Mouse (Mus musculus) heart, postnatal 10 days (tissue): ENCODE measurements around the gene Rps16. TPM values are rescaled to one million over a fixed set of nuclear protein-coding genes. Genes with fewer than 3 reads are reported as not detected.

Experiments
- DNase-seq, 2 experiments: peaks; one replicate each; pipeline ENCODE4 v3.0.0; 2021
- intact Hi-C: fragments of 180-260 bp; cut with DNase I; formaldehyde crosslinking; loops from one replicate; pipeline ENCODE4 v1.15.1; 2025
- total RNA-seq, 2 experiments: library from RNA; stranded (reverse); gene quantifications; 2 replicates each; pipeline ENCODE4 v1.2.3; 2021

Rps16 gene
- total RNA-seq, 2 experiments from 2014 or later: 768 to 852 TPM

GRCm38 (mm10) chr7:28344637-28345036 lies 5.8 kb upstream of the Rps16 start:
- intact Hi-C loops: no loop called here
- DNase-seq: peak; percentile 48 to 73

GRCm38 (mm10) chr7:28347746-28348145 lies 2.7 kb upstream of the Rps16 start:
- intact Hi-C loops: no loop called here

GRCm38 (mm10) chr7:28348601-28349000 lies 1.9 kb upstream of the Rps16 start:
- intact Hi-C loops: no loop called here

More at GRCm38 (mm10) chr7:28347746-28348145, 2.7 kb upstream of the Rps16 start:
- no peak for DNase-seq

GRCm38 (mm10) chr7:28351676-28352191 lies 1.3 kb downstream of the Rps16 start:
- intact Hi-C loops: no loop called here

More at GRCm38 (mm10) chr7:28348601-28349000, 1.9 kb upstream of the Rps16 start:
- no peak for DNase-seq

GRCm38 (mm10) chr7:28353267-28353666 lies 2.8 kb downstream of the Rps16 start:
- DNase-seq: no peak
- intact Hi-C loops: no loop called here

More at GRCm38 (mm10) chr7:28351676-28352191, 1.3 kb downstream of the Rps16 start:
- no peak for DNase-seq

- no peak for DNase-seq
- intact Hi-C loops: no loop called here
These were observed 3.7 kb downstream of the Rps16 start for GRCm38 (mm10) chr7:28354113-28354581.

GRCm38 (mm10) chr7:28354596-28354995 lies 4.1 kb downstream of the Rps16 start:
- intact Hi-C loops: no loop called here
- no peak for DNase-seq

GRCm38 (mm10) chr7:28355221-28355620 lies 4.8 kb downstream of the Rps16 start:
- intact Hi-C loops: no loop called here
- DNase-seq: no peak

GRCm38 (mm10) chr7:28356981-28357380 lies 6.5 kb downstream of the Rps16 start:
- DNase-seq: peak; percentile 80
- intact Hi-C loops: no loop called here

GRCm38 (mm10) chr7:28357984-28358383 lies 7.5 kb downstream of the Rps16 start:
- intact Hi-C loops: no loop called here
- no peak for DNase-seq

GRCm38 (mm10) chr7:28358431-28358830 lies 8.0 kb downstream of the Rps16 start:
- intact Hi-C loops: no loop called here

GRCm38 (mm10) chr7:28359854-28360253 lies 9.4 kb downstream of the Rps16 start:
- no peak for DNase-seq
- intact Hi-C loops: no loop called here

More at GRCm38 (mm10) chr7:28358431-28358830, 8.0 kb downstream of the Rps16 start:
- no peak for DNase-seq

GRCm38 (mm10) chr7:28360291-28360690 lies 9.8 kb downstream of the Rps16 start:
- intact Hi-C loops: no loop called here
- DNase-seq: no peak

GRCm38 (mm10) chr7:28361647-28362341 lies 11.3 kb downstream of the Rps16 start:
- DNase-seq: no peak
- intact Hi-C loops: no loop called here

- intact Hi-C loops: no loop called here
- no peak for DNase-seq
These were observed 12.1 kb downstream of the Rps16 start for GRCm38 (mm10) chr7:28362441-28363060.

- DNase-seq: no peak
- intact Hi-C loops: no loop called here
These were observed 17.3 kb downstream of the Rps16 start for GRCm38 (mm10) chr7:28367663-28368275.

GRCm38 (mm10) chr7:28368276-28368920 lies 17.9 kb downstream of the Rps16 start:
- intact Hi-C loops: no loop called here

GRCm38 (mm10) chr7:28370051-28370450 lies 19.6 kb downstream of the Rps16 start:
- intact Hi-C loops: loop anchor here (1.0 to 10.0 kb wide), 2 partner anchors 20 to 585 kb away; partner anchors contain the start of gene Rps16

More at GRCm38 (mm10) chr7:28368276-28368920, 17.9 kb downstream of the Rps16 start:
- DNase-seq: no peak

GRCm38 (mm10) chr7:28370977-28371513 lies 20.6 kb downstream of the Rps16 start:
- intact Hi-C loops: loop anchor here (1.0 to 10.0 kb wide), 2 partner anchors 21 to 584 kb away; partner anchors contain the start of gene Rps16
- DNase-seq: peak in 1 of 2 experiments; percentile 26

More at GRCm38 (mm10) chr7:28370051-28370450, 19.6 kb downstream of the Rps16 start:
- no peak for DNase-seq

GRCm38 (mm10) chr7:28371514-28371989 lies 21.1 kb downstream of the Rps16 start:
- DNase-seq: peak; percentile 83 to 85
- intact Hi-C loops: loop anchor here (10.0 kb wide), 1 partner anchor 583 kb away; no protein-coding TSS in a partner anchor
